Mouse (Mus musculus): ENCODE data around the gene Fzd2.

DNA sequence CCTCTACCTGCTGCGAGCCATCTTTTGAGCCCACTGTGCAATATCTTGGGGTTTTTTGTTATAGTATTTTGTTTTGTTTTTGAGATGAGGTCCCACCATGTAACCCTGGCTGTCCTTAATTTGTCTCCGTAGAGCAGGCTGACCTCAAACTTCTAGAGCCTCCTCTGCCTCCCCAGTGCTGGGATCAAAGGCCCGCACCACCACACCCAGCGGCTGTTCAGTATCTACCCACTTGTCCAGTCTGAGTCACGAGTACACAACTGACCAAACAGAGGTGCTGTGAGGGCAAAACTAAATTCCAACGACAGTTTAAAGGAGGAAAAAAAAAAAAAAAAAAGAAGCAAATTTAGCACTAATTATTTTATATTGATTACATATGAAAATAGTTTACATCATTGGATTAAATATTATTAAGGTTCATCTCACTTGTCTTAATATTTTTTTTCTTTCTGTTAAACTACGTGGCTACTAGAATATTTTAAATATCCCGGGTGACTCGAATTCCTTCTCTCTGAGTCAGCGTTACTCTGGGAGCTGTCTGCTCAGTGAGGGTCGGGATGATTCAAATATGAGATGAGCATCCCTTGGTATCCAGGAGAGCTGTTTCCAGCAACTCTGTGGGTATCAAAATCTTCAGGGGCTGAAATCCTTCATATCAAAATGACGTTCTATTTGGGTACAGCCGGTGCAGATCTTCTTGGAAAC lies 28.0 kb upstream of the Fzd2 start:
- TF ChIP-seq GATA1 (IDR thresholded peaks at IDR 0.05; ENCODE audit: borderline replicate concordance, low read length): no peak
- TF ChIP-seq TAL1 (conservative IDR thresholded peaks at IDR 0.05; ENCODE audit: low read depth, low read length): no peak
- TF ChIP-seq CTCF (IDR thresholded peaks at IDR 0.05; ENCODE audit: low read depth, low read length): no peak

Measured in G1E (cell line).